Mouse (Mus musculus): ENCODE results near the gene Npsr1. TPM values are rescaled to one million over a fixed set of nuclear protein-coding genes. Genes with fewer than 3 reads are reported as not detected.

The Npsr1 gene
- polyA plus RNA-seq, 1 experiment from 2014 or later, result 2.1 TPM

DNA sequence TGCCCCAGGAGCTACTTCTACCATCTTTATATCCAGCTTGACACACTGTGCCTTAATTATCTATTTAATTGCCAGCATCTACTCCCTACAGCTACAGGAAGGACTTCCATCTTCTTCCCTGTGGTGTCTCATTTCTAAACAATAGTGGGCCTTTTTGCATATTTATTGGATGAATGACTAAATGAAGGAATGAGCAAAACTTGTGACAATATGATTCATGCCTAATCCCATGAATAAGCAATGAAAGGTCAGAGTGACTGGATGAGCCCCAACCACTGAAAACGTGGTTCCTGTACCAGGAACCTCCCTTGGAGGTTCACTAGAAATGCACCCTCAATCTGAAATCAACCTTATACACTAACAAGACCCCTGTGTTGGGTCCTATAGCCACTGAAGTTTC lies 249.2 kb downstream of the Npsr1 start:
- H3K9me3 ChIP-seq (replicated peaks; ENCODE audit: low read length), result no peaks in the 10 kb centered on the region
- no peaks in the 10 kb centered on the region for H3K27me3 ChIP-seq (ENCODE audit: insufficient read depth, low read length)
- H3K36me3 ChIP-seq (ENCODE audit: insufficient read depth, low read length), result no peaks in the 10 kb centered on the region
- no peak overlapping the region for H3K27ac ChIP-seq
- no peak overlapping the region for H3K9ac ChIP-seq (ENCODE audit: low read depth, low read length)
- ATAC-seq (replicated peaks; ENCODE audit: low FRiP score, low read depth) (no peak), DNase-seq (ENCODE audit: low spot score) (no peak)
- TF ChIP-seq CTCF (IDR thresholded peaks at IDR 0.05; ENCODE audit: low read depth), result no peak
- H3K4me1 ChIP-seq (replicated peaks; ENCODE audit: insufficient read depth, low read length), result no peaks in the 10 kb centered on the region
- H3K4me2 ChIP-seq (ENCODE audit: low read length), result no peak overlapping the region
- WGBS, result 32% methylated on average over 1 of the region's 1 CpGs
- H3K4me3 ChIP-seq (replicated peaks; ENCODE audit: low read depth, low read length), result no peak overlapping the region

GRCm38 (mm10) chr9:24349510-24349909 lies 251.7 kb downstream of the Npsr1 start:
- H3K36me3 ChIP-seq (ENCODE audit: insufficient read depth, low read length), result no peaks in the 10 kb centered on the region
- TF ChIP-seq CTCF (IDR thresholded peaks at IDR 0.05; ENCODE audit: low read depth), result no peak
- DNase-seq (ENCODE audit: low spot score), result no peak
- no peak overlapping the region for H3K27ac ChIP-seq
- H3K9ac ChIP-seq (ENCODE audit: low read depth, low read length), result no peak overlapping the region
- no peak overlapping the region for H3K4me3 ChIP-seq (replicated peaks; ENCODE audit: low read depth, low read length)
- no peak for ATAC-seq (replicated peaks; ENCODE audit: low FRiP score, low read depth)
- no peaks in the 10 kb centered on the region for H3K27me3 ChIP-seq (ENCODE audit: insufficient read depth, low read length)
- 90% methylated on average over 2 of the region's 2 CpGs for WGBS
- H3K9me3 ChIP-seq (replicated peaks; ENCODE audit: low read length), result no peaks in the 10 kb centered on the region
- no peaks in the 10 kb centered on the region for H3K4me1 ChIP-seq (replicated peaks; ENCODE audit: insufficient read depth, low read length)
- H3K4me2 ChIP-seq (ENCODE audit: low read length), result no peak overlapping the region

GRCm38 (mm10) chr9:24351402-24351801 lies 253.6 kb downstream of the Npsr1 start:
- H3K27ac ChIP-seq, result no peak overlapping the region
- no peak overlapping the region for H3K4me3 ChIP-seq (replicated peaks; ENCODE audit: low read depth, low read length)
- H3K4me2 ChIP-seq (ENCODE audit: low read length), result no peak overlapping the region
- no peaks in the 10 kb centered on the region for H3K4me1 ChIP-seq (replicated peaks; ENCODE audit: insufficient read depth, low read length)
- TF ChIP-seq CTCF (IDR thresholded peaks at IDR 0.05; ENCODE audit: low read depth), result no peak
- no peak for ATAC-seq (replicated peaks; ENCODE audit: low FRiP score, low read depth)
- WGBS, result 88% methylated on average over 3 of the region's 3 CpGs
- H3K9ac ChIP-seq (ENCODE audit: low read depth, low read length), result no peak overlapping the region
- no peak for DNase-seq (ENCODE audit: low spot score)
- H3K9me3 ChIP-seq (replicated peaks; ENCODE audit: low read length), result no peaks in the 10 kb centered on the region
- H3K27me3 ChIP-seq (ENCODE audit: insufficient read depth, low read length), result no peaks in the 10 kb centered on the region
- no peaks in the 10 kb centered on the region for H3K36me3 ChIP-seq (ENCODE audit: insufficient read depth, low read length)
